Mouse (Mus musculus) brain, embryonic 14.5 days (tissue): ENCODE results near the gene Map2k3. TPM values are rescaled to one million over a fixed set of nuclear protein-coding genes. Genes with fewer than 3 reads are reported as not detected.
"Not testable (repeated sequence)": the region's sequence is repeated elsewhere in the genome, so short reads cannot be mapped to it uniquely, and the experiment has no call there.

ENCODE experiments used
- DNase-seq: peaks from one replicate; pipeline ENCODE4 v3.0.0-alpha.2; 2011; ENCODE audit warnings: low read depth
- CTCF ChIP-seq: fragments of 200-500 bp; IDR thresholded peaks from 2 replicates; pipeline ENCODE4 v1.5.1; 2012; ENCODE audit warnings: inconsistent platforms, mild to moderate bottlenecking, moderate library complexity, borderline replicate concordance; ENCODE audit not compliant: insufficient read depth, insufficient read length; ENCODE audit errors: extremely low read depth
- POLR2A ChIP-seq: fragments of 200-500 bp; IDR thresholded peaks from 2 replicates; pipeline ENCODE4 v1.6.1; 2012; ENCODE audit warnings: mild to moderate bottlenecking, inconsistent platforms, borderline replicate concordance; ENCODE audit not compliant: poor library complexity, insufficient read depth, insufficient read length, severe bottlenecking; ENCODE audit errors: extremely low read depth
- polyA plus RNA-seq: library from polyadenylated mRNA; depleted of rRNA; stranded (reverse); fragments of >200 nt; gene quantifications from 2 replicates; pipeline ENCODE4 v1.2.3, GENCODE M21; 2012; rRNA removed

Gene Map2k3
- 14.7 and 17.3 TPM in 2 replicates for polyA plus RNA-seq

DNA sequence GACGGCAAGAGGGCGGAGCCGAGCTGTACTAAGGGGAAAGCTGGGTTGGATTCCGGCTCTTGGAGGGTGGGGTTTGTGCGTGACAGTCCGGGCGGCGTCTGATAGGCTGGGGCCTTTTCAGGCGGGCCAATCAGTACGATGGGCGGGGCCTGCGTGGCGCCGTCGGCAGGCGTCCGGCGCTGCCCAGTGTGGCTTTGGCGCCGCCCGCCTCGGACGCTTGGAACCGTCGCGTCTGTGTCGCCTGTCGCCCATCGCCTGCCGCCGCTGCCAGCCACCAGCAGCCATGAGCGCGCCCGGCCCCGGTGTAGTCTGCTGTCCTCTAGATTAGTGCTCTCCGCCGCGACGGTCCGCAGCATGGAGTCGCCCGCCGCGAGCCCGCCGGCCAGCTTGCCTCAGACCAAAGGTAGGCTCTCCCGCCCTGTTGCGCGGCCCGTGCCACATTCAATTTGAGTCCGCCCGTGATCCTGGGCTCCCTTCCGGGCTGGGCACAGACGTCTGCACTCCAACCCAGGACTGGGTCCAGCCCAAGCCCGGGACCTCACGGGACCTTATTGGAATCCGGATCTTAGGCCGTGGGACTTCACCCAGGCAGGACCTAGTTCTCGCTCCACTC is at the start of gene Map2k3:
TSS of gene Map2k3 (plus strand) at position 165 of the 613 bp plus-strand sequence.
- peak; percentile 98 for DNase-seq
- TF ChIP-seq POLR2A (peak; percentile 97), CTCF (no peak)

DNA sequence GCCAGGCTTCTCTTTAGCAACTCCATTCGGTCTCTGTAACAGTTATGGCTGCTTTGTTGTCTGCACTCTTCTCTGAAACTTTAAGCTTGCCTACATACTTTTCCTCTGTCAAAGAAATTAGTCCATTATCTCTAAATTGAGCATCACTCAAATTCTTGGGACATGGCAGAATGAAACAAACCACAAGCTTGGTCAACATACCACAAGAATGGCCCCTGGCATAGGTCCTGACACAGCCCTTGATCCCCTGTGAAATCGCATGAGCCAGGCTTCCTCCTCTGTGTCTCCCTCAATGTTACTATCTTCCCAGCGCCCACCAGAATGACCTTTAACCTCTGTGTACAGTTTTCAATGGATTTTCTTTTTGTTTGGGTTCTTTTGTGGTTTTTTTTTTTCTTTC is 49.4 kb upstream of the Map2k3 start:
- TF ChIP-seq CTCF (no peak), POLR2A (no peak)
- no peak for DNase-seq

DNA sequence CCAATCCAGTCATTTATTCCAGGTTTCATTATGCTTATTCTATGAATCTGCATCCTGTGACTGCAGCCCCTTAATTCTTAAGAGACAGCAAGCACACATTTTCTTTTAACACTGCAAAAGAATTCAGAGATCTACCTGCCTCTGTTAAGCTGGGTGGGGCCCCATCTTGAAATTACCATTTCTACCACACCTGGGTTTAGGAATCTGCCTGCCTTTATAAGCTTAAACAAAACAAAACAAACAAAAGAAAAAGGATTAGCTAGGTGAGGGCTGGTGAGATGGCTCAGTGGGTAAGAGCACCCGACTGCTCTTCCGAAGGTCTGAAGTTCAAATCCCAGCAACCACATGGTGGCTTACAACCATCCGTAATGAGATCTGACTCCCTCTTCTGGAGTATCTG is 44.8 kb upstream of the Map2k3 start:
- DNase-seq: not testable (repeated sequence)

DNA sequence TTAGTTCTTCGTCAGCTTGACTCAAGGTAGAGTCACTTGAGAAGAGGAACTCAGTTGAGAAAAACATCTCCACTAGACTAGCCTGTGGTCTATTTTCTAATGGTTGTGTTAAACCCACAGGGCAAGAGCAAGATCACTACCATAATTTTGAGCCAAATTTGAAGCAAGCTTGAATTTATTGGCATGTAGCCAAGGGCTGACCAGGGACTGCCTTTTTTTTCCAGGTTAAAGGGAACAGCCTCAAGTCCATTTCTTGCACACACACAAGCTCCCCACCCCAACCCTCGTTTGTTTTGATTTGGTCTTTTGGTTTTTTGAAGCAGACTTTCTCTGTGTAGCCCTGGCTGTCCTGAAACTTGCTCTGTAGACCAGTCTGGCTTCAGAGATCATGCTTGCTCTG is 42.0 kb upstream of the Map2k3 start:
- TF ChIP-seq CTCF: no peak
- no peak for TF ChIP-seq POLR2A
- no peak for DNase-seq

DNA sequence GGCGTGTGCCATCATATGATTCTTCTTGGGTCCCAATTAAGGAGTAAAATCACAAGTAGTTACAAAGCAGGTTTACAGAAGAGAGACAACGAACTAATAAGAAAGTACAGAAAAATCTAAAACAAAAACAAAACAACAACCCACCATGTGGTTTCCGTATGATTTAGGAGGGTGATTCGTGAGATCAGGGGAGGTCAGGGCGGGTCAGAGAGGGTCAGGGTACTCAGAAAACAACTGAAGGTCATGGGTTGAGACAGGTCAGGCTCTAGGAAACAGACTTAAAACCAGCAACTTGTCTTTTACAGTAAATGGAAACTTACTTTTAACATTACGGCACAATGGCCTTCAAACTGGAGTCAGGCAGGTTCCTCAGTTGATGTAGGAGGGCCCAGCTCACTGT is 41.5 kb upstream of the Map2k3 start:
- no peak for DNase-seq
- no peak for TF ChIP-seq POLR2A
- no peak for TF ChIP-seq CTCF

DNA sequence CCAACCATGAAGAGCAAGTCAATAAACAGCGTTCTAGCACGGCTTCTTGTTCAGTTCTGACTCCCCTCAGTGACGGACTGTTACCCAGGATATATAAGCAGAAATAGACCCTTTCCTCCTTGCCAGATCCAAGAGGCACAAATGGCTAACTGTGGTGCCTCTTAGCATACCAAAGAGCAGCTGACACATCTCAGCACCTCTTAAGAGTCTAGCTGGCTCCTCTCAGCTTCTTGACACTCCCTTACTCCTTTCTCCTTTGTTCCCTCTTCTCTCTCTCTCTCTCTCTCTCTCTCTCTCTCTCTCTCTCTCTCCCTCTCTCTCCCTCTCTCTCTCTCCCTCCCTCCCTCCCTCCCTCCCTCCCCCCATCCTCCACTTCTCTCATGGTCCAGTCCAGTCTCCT is 41.1 kb upstream of the Map2k3 start:
- TF ChIP-seq POLR2A (no peak), CTCF (no peak)

DNA sequence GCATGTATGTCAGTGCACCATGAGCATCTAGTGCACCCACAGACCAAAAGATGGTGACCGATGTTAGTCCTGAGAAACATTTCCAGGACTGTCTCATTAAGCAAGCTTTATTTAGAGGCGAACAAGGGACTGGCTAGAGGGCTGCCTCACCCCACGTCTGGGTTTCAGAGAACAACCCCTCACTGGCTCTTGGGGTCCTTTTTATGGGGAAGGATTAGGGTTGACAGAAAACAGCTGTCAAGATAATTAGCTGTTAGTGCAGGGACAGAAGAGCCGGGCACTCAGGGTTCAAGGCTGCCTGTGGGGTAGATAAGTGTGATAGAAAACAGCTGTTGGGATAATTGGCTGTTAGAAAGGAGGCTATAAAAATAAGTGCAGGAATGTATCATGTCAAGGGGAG is 35.9 kb upstream of the Map2k3 start:
- DNase-seq: peak; percentile 21
- TF ChIP-seq POLR2A (no peak), CTCF (no peak)

More for the DNA sequence above, 41.1 kb upstream of the Map2k3 start:
- no peak for DNase-seq

DNA sequence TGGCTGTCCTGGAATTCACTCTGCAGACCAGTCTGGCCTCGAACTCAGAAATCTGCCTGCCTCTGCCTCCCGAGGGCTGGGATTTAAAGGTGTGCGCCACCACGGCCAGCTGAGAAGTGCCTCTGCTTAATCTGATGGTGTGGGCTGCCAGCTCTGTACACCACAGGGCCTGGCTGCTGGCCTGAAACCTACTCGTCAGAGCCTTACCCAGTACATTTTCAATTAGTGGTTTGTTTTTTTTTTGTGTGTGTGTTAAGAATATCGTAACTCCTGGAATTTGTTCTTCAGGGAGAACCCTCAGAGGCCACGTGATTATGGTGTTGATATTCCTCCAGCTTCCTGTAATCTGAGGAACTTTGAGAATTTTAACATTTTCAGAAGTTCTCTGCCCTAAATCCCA is 29.8 kb upstream of the Map2k3 start:
- no peak for DNase-seq
- TF ChIP-seq CTCF: no peak
- no peak for TF ChIP-seq POLR2A

DNA sequence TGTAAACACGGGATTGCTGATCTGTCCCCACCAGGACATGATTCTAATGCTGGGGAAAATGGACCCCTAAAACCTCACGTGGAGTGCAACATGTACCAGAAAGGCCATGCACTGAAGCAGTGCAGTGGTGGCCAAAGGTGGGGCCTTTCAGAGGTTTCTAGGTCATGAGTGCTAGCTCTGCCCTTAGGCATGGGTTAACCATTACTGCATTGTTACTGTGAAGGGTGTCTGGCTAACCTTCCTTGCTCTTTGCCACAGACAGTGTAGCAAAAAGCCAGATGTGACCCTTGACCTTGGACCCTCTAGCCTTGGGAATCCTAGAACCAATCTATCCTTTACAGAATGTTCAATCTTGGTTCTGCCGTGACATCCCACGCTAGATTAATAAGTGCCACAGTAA is 29.3 kb upstream of the Map2k3 start:
- TF ChIP-seq POLR2A (no peak), CTCF (no peak)
- no peak for DNase-seq

DNA sequence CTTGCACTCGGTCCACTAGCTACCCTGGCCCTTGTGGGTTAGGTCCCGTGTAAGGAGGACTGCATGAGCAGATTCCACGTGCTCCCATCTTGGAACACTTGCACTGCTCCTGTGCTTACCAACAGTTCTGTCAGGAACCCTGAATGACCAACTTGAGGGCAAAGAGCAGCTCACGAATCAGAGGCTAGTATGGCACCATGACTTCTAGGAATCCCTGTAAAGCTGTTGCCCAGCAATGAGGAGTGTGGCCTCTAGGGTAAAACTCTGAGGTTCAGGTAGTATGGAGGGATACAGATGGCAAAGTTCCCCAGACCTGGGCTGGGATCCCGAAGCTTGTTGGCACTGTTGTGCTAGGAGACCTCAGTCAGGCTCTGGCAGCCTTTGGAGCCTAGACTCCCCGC is 28.2 kb upstream of the Map2k3 start:
- no peak for DNase-seq
- TF ChIP-seq POLR2A: no peak
- TF ChIP-seq CTCF: no peak

DNA sequence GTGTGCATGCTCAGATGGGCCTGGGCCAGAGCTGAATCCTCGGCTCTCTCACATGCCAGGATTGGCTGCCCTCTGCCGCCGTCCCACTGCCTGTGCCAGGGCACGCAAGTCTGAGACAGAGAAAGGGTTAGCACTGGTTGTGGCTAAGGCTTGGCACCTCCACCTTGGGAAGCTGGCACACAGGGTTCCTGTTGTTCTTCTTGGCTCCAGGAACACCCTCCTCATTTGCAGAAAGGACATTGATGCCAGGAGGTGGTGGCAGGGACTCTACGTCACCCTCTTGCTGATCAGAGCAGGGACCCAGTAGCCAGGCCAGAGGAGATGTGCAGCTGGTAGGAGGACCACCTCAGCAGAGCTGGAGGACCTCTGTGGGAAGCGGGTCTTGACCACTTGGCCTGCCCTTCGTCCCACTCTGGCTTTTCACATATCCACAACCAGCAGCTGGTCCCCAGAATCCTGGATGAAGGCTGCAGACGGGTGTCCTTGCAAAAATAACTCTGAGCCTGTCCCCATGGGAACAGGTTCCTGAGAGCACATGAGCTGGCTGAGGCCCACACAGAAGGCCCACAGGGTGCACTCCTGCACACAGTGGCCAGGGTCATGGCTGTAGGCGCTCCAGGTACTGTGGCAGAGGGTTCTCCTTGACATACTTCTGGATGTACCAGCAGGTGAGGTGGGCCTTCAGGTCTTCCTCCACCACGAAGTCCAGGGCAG is 26.3 kb upstream of the Map2k3 start:
- no peak for DNase-seq
- TF ChIP-seq POLR2A (no peak), CTCF (no peak)

DNA sequence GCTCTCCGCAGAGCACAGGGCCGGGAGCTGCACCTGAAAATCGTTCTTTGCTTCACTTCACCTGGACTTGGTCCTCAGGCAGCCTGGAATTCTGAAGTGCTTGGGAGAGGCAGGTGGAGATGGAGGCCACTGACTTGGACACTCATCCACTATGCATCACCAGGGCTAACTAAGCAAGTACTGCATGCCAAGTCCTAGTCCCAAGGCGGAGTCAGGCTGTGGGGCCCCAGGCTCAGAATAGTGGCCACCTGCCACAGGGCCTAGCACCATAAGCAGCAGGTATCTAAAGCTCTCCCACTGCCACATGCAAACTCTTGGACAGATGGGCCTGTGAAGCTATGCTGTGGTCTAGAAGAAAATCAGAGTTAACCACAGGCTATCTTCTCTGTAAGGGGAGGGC is 25.4 kb upstream of the Map2k3 start:
- no peak for TF ChIP-seq CTCF
- no peak for TF ChIP-seq POLR2A
- DNase-seq: no peak
